Mouse (Mus musculus) liver, embryonic 14.5 days (tissue): ENCODE measurements around the gene Radil.

Source experiments
- CTCF ChIP-seq: IDR thresholded peaks from 2 replicates; pipeline ENCODE4 v1.5.1; 2016; ENCODE audit warnings: antibody characterized with exemption, low read depth, control low read depth
- EP300 ChIP-seq: IDR thresholded peaks from 2 replicates; pipeline ENCODE4 v1.6.1; 2016; ENCODE audit warnings: antibody characterized with exemption, low read depth

GRCm38 (mm10) chr5:142547066-142547465 is 3.8 kb downstream of the Radil start:
- no peak for TF ChIP-seq CTCF
- TF ChIP-seq EP300 = no peak
